8 mouse cellular contexts compared by ENCODE assay signal in genomic region chr4:141952114-141952513, GRCm38 (mm10).
DNase-seq lines count a peak whose midpoint lies in the region; ATAC-seq and TF ChIP-seq lines count a peak whose summit lies in the region.

No protein-coding gene starts in this region.

- no peaks in the 10 kb centered on the region for H3K27me3 ChIP-seq in kidney, adult 2 months (replicated peaks; ENCODE audit: control insufficient read depth, insufficient read depth, low read length)
- no peaks in the 10 kb centered on the region for H3K27me3 ChIP-seq in CH12.LX (replicated peaks)
- H3K27me3 ChIP-seq in heart, adult 2 months (ENCODE audit: control insufficient read depth, insufficient read depth, low read length) = no peaks in the 10 kb centered on the region
- peaks cover 3% of the 10 kb centered on the region; the same call in 1 of the 2 replicates for H3K27me3 ChIP-seq in liver, embryonic 11.5 days (replicated peaks; ENCODE audit: control insufficient read depth, insufficient read depth, low read length)

- WGBS in kidney, adult 2 months = 68% methylated on average over 17 of the region's 17 CpGs
- 10% methylated on average over 17 of the region's 17 CpGs for WGBS in heart, adult 2 months
- WGBS in liver, embryonic 11.5 days = 31% methylated on average over 17 of the region's 17 CpGs

- no peak overlapping the region for H3K4me3 ChIP-seq in kidney, adult 2 months (ENCODE audit: insufficient read depth, low read depth, low read length)
- H3K4me3 ChIP-seq in CH12.LX (replicated peaks in 1 of 3; ENCODE audit: low read depth in 2 of 3, low read length in 2 of 3, poor library complexity in 1 of 3) = peak overlapping the region in 1 of 3 experiments; percentile 13
- H3K4me3 ChIP-seq in heart, adult 2 months = no peak overlapping the region
- no peak overlapping the region for H3K4me3 ChIP-seq in liver, embryonic 11.5 days (ENCODE audit: low read depth, low read length)

- dilution Hi-C loops in CH12.LX (cut with MboI; ENCODE audit: extremely low pct_ligation_motif_present, extremely low pct_unique_long_range_greater_than_20kb, low sequenced_read_pairs) = no loop called here

- TF ChIP-seq POLR2A in kidney, adult 2 months (IDR thresholded peaks at IDR 0.05; ENCODE audit: low read depth, low read length) = no peak
- 0 out of 2 replicates have a peak, but pooled peaks have one; percentile 18 for TF ChIP-seq POLR2A in CH12.LX (IDR thresholded peaks at IDR 0.05; ENCODE audit: low read depth, low read length)
- no peak for TF ChIP-seq POLR2A in heart, adult 2 months (IDR thresholded peaks at IDR 0.05; ENCODE audit: insufficient read depth, low read depth, low read length)

- peaks cover 4% of the 10 kb centered on the region for H3K9me3 ChIP-seq in CH12.LX (replicated peaks; ENCODE audit: low read length)
- no peaks in the 10 kb centered on the region for H3K9me3 ChIP-seq in liver, embryonic 11.5 days (ENCODE audit: control insufficient read depth, low read length)

- no peaks in the 10 kb centered on the region for H3K79me2 ChIP-seq in CH12.LX (replicated peaks; ENCODE audit: control insufficient read depth, extremely low read depth, insufficient read depth, poor library complexity, severe bottlenecking)
- no peaks in the 10 kb centered on the region for H3K79me2 ChIP-seq in heart, adult 2 months (replicated peaks; ENCODE audit: control insufficient read depth, insufficient read depth, low read length)

- ATAC-seq in liver, embryonic 11.5 days (replicated peaks; ENCODE audit: low FRiP score) = no peak

- H3K4me1 ChIP-seq in kidney, adult 2 months (ENCODE audit: control insufficient read depth, insufficient read depth, low read length) = no peaks in the 10 kb centered on the region
- H3K4me1 ChIP-seq in CH12.LX (ENCODE audit: control insufficient read depth in 1 of 2, insufficient read depth in 2 of 2) = peaks cover 36 to 54% of the 10 kb centered on the region in 2 experiments
- H3K4me1 ChIP-seq in heart, adult 2 months (ENCODE audit: control insufficient read depth, insufficient read depth, low read length) = peaks cover 4% of the 10 kb centered on the region; the same call in 1 of the 2 replicates
- 0 out of 2 replicates have a peak, but pooled peaks cover 4% of the 10 kb centered on the region for H3K4me1 ChIP-seq in liver, embryonic 11.5 days (replicated peaks; ENCODE audit: control insufficient read depth, insufficient read depth, low read length)

- intact Hi-C loops in heart, adult 2 months (cut with DNase I) = no loop called here

- peak; percentile 87 for TF ChIP-seq EP300 in CH12.LX (IDR thresholded peaks at IDR 0.05; ENCODE audit: low read length)
- TF ChIP-seq EP300 in heart, adult 2 months (IDR thresholded peaks at IDR 0.05; ENCODE audit: insufficient read depth, low read depth, low read length) = peak; percentile 66; the same call in 1 of the 2 replicates

- H3K27ac ChIP-seq in kidney, adult 2 months (ENCODE audit: insufficient read depth, low read depth, low read length) = no peak overlapping the region; the same call in 1 of the 2 replicates
- H3K27ac ChIP-seq in CH12.LX (ENCODE audit: insufficient read depth, low read depth) = peak overlapping the region; percentile 97
- H3K27ac ChIP-seq in heart, adult 2 months = no peak overlapping the region
- 0 out of 2 replicates have a peak overlapping the region, but pooled peaks have one; percentile 11 for H3K27ac ChIP-seq in liver, embryonic 11.5 days (ENCODE audit: low read depth, low read length)

- peak overlapping the region; percentile 20; the same call in 1 of the 2 replicates for H3K9ac ChIP-seq in CH12.LX (ENCODE audit: insufficient read depth, low read depth)
- no peak overlapping the region for H3K9ac ChIP-seq in heart, adult 2 months (ENCODE audit: low read depth, low read length)
- H3K9ac ChIP-seq in liver, embryonic 11.5 days (ENCODE audit: low read depth, low read length) = no peak overlapping the region

- peak overlapping the region; percentile 96 for H3K4me2 ChIP-seq in CH12.LX (ENCODE audit: insufficient read depth, low read depth, poor library complexity, severe bottlenecking)
- H3K4me2 ChIP-seq in liver, embryonic 11.5 days = no peak overlapping the region

- no peak; the same call in 1 of the 2 replicates for TF ChIP-seq RAD21 in CH12.LX (IDR thresholded peaks at IDR 0.05; ENCODE audit: low read depth, low read length)

- no peaks in the 10 kb centered on the region for H3K36me3 ChIP-seq in kidney, adult 2 months (ENCODE audit: control insufficient read depth, insufficient read depth, low read length)
- H3K36me3 ChIP-seq in CH12.LX (replicated peaks in 1 of 2; ENCODE audit: control insufficient read depth in 1 of 2, insufficient read depth in 1 of 2, low read length in 1 of 2) = peaks cover 0 to 28% of the 10 kb centered on the region in 2 experiments
- no peaks in the 10 kb centered on the region for H3K36me3 ChIP-seq in heart, adult 2 months (ENCODE audit: control insufficient read depth, insufficient read depth, low read length)
- H3K36me3 ChIP-seq in liver, embryonic 11.5 days (ENCODE audit: control insufficient read depth, insufficient read depth, low read length) = no peaks in the 10 kb centered on the region

- DNase-seq in kidney, adult 2 months = peak; percentile 33
- no peak for DNase-seq in kidney, adult 8-10 months
- DNase-seq in CH12.LX (ENCODE audit: extremely low read depth) = peak; percentile 94
- peak; percentile 43 to 72 for DNase-seq in heart, adult 2 months
- no peak for DNase-seq in liver, embryonic 11.5 days (ENCODE audit: low spot score)
- peak; percentile 54 for DNase-seq in right cerebral cortex, postnatal 25 days
- DNase-seq in testis, postnatal 14 days (ENCODE audit: low spot score) = no peak
- DNase-seq in ovary, postnatal 14 days (ENCODE audit: low spot score) = no peak

- in situ Hi-C loops in CH12.LX (cut with MboI; ENCODE audit: low pct_ligation_motif_present, low pct_unique_long_range_greater_than_20kb, low sequenced_read_pairs) = loop anchor here (10.0 to 25.0 kb wide), 2 partner anchors 337 to 540 kb away; partner anchors contain the start of genes Clcnkb, Hspb7 and Tmem82

- TF ChIP-seq CTCF in kidney, adult 2 months (conservative IDR thresholded peaks at IDR 0.05; ENCODE audit: insufficient read depth, insufficient read length, low read depth, low read length) = no peak
- TF ChIP-seq CTCF in CH12.LX (conservative IDR thresholded peaks at IDR 0.05 in 1 of 2, IDR thresholded peaks at IDR 0.05 in 1 of 2; ENCODE audit: low read depth in 2 of 2, low read length in 2 of 2) = no peak
- no peak for TF ChIP-seq CTCF in heart, adult 2 months (IDR thresholded peaks at IDR 0.05)

TF ChIP-seq in CH12.LX, 34 proteins besides CTCF, POLR2A, EP300 and RAD21:
- TF ChIP-seq ELF1 (IDR thresholded peaks at IDR 0.05; ENCODE audit: low read depth, low read length) (peak; percentile 52; the same call in 1 of the 2 replicates), UBTF (IDR thresholded peaks at IDR 0.05; ENCODE audit: low read depth, low read length) (no peak), TCF12 (IDR thresholded peaks at IDR 0.05; ENCODE audit: low read depth, low read length) (peak; percentile 93), USF1 (IDR thresholded peaks at IDR 0.05; ENCODE audit: low read depth, low read length) (no peak), MAX (IDR thresholded peaks at IDR 0.05; ENCODE audit: low read length) (peak; percentile 47; the same call in 1 of the 2 replicates), USF2 (conservative IDR thresholded peaks at IDR 0.05; ENCODE audit: low read depth, low read length) (no peak), MAFK (IDR thresholded peaks at IDR 0.05; ENCODE audit: insufficient replicate concordance, low read length) (peak; percentile 77), IRF4 (IDR thresholded peaks at IDR 0.05; ENCODE audit: low read depth, low read length) (peak; percentile 89), ETS1 (conservative IDR thresholded peaks at IDR 0.05; ENCODE audit: low read depth, low read length) (peak; percentile 100), KAT2A (IDR thresholded peaks at IDR 0.05; ENCODE audit: insufficient replicate concordance, low read length) (no peak), CHD2 (IDR thresholded peaks at IDR 0.05; ENCODE audit: low read length) (peak; percentile 74; the same call in 1 of the 2 replicates), JUN (IDR thresholded peaks at IDR 0.05; ENCODE audit: insufficient read depth, low read depth, low read length) (peak; percentile 70), MYC (IDR thresholded peaks at IDR 0.05; ENCODE audit: low read depth, low read length) (peak; percentile 89), RCOR1 (conservative IDR thresholded peaks at IDR 0.05; ENCODE audit: low read depth, low read length) (peak; percentile 38; the same call in 1 of the 2 replicates), JUND (conservative IDR thresholded peaks at IDR 0.05; ENCODE audit: low read depth, low read length) (0 out of 2 replicates have a peak, but pooled peaks have one; percentile 51), MAZ (IDR thresholded peaks at IDR 0.05; ENCODE audit: low read depth, low read length) (peak; percentile 79), BHLHE40 (IDR thresholded peaks at IDR 0.05; ENCODE audit: low read depth, low read length) (peak; percentile 98), MEF2A (IDR thresholded peaks at IDR 0.05; ENCODE audit: borderline replicate concordance, low read depth, low read length) (peak; percentile 99), HCFC1 (IDR thresholded peaks at IDR 0.05; ENCODE audit: low read depth, low read length) (no peak), TBP (conservative IDR thresholded peaks at IDR 0.05; ENCODE audit: low read depth, low read length) (0 out of 2 replicates have a peak, but pooled peaks have one; percentile 48)

Comparison
In these comparisons a context has a peak if more than half of its experiments do, and no peak if none do; other contexts are left out.
1. DNase-seq: peak in kidney, adult 2 months (single experiment), CH12.LX (single experiment), heart, adult 2 months (2 of 2) and right cerebral cortex, postnatal 25 days (single experiment); none in kidney, adult 8-10 months (0 of 2), liver, embryonic 11.5 days (single experiment), testis, postnatal 14 days (single experiment) and ovary, postnatal 14 days (single experiment).
2. H3K27ac ChIP-seq: peak in CH12.LX (single experiment) and liver, embryonic 11.5 days (single experiment); none in kidney, adult 2 months (single experiment) and heart, adult 2 months (single experiment).